Mouse (Mus musculus) MEL (cell line): Measurements from ENCODE around the gene Tspo2.

Source experiments
- CTCF ChIP-seq, 3 experiments: IDR thresholded peaks in 2 of 3; conservative IDR thresholded peaks in 1 of 3; 2 replicates each; pipeline ENCODE4 v1.5.1; 2011 to 2012; ENCODE audit warnings: low read length in 3 of 3, low read depth in 2 of 3, mild to moderate bottlenecking in 2 of 3, improper control_type of control experiment in 1 of 3, inconsistent platforms in 1 of 3, mixed read lengths in 1 of 3, moderate library complexity in 1 of 3; ENCODE audit not compliant: control insufficient read depth in 1 of 3, insufficient read depth in 1 of 3, poor library complexity in 1 of 3, severe bottlenecking in 1 of 3
- EP300 ChIP-seq, 2 experiments: IDR thresholded peaks; 2 replicates each; pipeline ENCODE4 v1.6.1; 2011; ENCODE audit warnings: improper control_type of control experiment in 2 of 2, low read length in 2 of 2, low read depth in 1 of 2, mild to moderate bottlenecking in 1 of 2
- MAFK ChIP-seq: IDR thresholded peaks from 2 replicates; pipeline ENCODE4 v1.6.1; 2011; ENCODE audit warnings: low read depth, mild to moderate bottlenecking, low read length, improper control_type of control experiment, borderline replicate concordance
- NRF1 ChIP-seq: IDR thresholded peaks from 2 replicates; pipeline ENCODE4 v1.6.1; 2014; ENCODE audit warnings: low read depth, mild to moderate bottlenecking, inconsistent platforms, low read length, improper control_type of control experiment, moderate library complexity; ENCODE audit not compliant: poor library complexity, insufficient read depth, severe bottlenecking
- POLR2A ChIP-seq, 2 experiments: IDR thresholded peaks; 2 replicates each; pipeline ENCODE4 v1.6.1; 2011 to 2012; ENCODE audit warnings: low read length in 2 of 2, mild to moderate bottlenecking in 2 of 2, control low read depth in 1 of 2, improper control_type of control experiment in 1 of 2, low read depth in 1 of 2, moderate library complexity in 1 of 2; ENCODE audit not compliant: control insufficient read depth in 1 of 2, insufficient read depth in 1 of 2, poor library complexity in 1 of 2
- SMC3 ChIP-seq: IDR thresholded peaks from 2 replicates; pipeline ENCODE4 v1.6.1; 2011; ENCODE audit warnings: low read depth, low read length, improper control_type of control experiment
- TBP ChIP-seq: IDR thresholded peaks from 2 replicates; pipeline ENCODE4 v1.8.0; 2011; ENCODE audit warnings: low read depth, low read length, improper control_type of control experiment
- TCF12 ChIP-seq: IDR thresholded peaks from 2 replicates; pipeline ENCODE4 v1.6.1; 2014; ENCODE audit warnings: low read depth, mild to moderate bottlenecking, inconsistent platforms, low read length, improper control_type of control experiment, moderate library complexity
- USF1 ChIP-seq: IDR thresholded peaks from 2 replicates; pipeline ENCODE4 v1.6.1; 2014; ENCODE audit warnings: low read depth, mild to moderate bottlenecking, inconsistent platforms, low read length, improper control_type of control experiment, moderate library complexity
- ZKSCAN1 ChIP-seq: IDR thresholded peaks from 2 replicates; pipeline ENCODE4 v1.6.1; 2012; ENCODE audit warnings: low read depth, mild to moderate bottlenecking, inconsistent platforms, low read length, improper control_type of control experiment, moderate library complexity
- ZNF384 ChIP-seq: IDR thresholded peaks from 2 replicates; pipeline ENCODE4 v1.6.1; 2012; ENCODE audit warnings: low read depth, mild to moderate bottlenecking, inconsistent platforms, low read length, improper control_type of control experiment

DNA sequence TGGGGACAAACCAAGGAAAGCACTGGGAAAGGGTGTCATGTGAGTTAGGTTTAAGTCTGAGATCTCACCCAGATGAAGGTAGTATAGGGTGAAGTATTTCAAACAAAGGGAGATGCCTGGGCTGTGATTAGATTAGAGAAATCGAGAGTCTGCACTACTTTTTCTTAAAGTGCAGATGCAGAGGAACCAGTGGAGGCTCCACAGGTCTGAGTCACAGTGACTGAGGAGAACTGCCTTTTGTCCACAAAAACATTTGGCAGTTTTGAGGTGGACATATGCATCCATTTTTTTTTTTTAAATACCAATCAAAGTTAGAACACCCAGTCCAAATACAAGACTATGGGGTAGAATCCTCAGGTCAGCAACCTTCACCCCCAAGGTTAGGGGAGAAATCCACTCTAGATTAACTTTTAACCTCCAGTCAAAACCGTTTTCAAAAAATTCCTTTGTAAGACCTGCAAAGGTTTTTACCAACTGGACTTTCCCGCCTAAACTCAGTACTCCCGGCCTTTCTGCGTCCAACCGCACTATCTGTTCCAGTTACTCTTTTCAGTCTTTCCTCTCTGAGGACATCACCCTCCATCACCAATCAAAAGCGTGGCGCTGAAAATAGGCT, 43.3 kb downstream of the Tspo2 start:
- TF ChIP-seq TBP (no peak), POLR2A (IDR thresholded peaks at IDR 0.05; ENCODE audit: control insufficient read depth in 1 of 2, insufficient read depth in 1 of 2, low read depth in 1 of 2, low read length in 2 of 2, poor library complexity in 1 of 2) (no peak), EP300 (IDR thresholded peaks at IDR 0.05; ENCODE audit: low read depth in 1 of 2, low read length in 2 of 2) (no peak), CTCF (IDR thresholded peaks at IDR 0.05 in 2 of 3, conservative IDR thresholded peaks at IDR 0.05 in 1 of 3; ENCODE audit: control insufficient read depth in 1 of 3, insufficient read depth in 1 of 3, low read depth in 2 of 3, low read length in 3 of 3, poor library complexity in 1 of 3, severe bottlenecking in 1 of 3) (no peak), TCF12 (no peak), USF1 (no peak), NRF1 (no peak), MAFK (no peak), ZNF384 (no peak), ZKSCAN1 (no peak), SMC3 (no peak)
